Mouse (Mus musculus) forebrain, embryonic 15.5 days (tissue): Measurements from ENCODE around the gene Hist1h2bp. TPM values are rescaled to one million over a fixed set of nuclear protein-coding genes. Genes with fewer than 3 reads are reported as not detected.
"Not testable (repeated sequence)": the region's sequence is repeated elsewhere in the genome, so short reads cannot be mapped to it uniquely, and the experiment has no call there.

Experiments
- ATAC-seq: fragments of 200-750 bp; cut with Nextera tagmentation; replicated peaks from 2 replicates; pipeline ENCODE4 v1.8.0; 2017; ENCODE audit warnings: mild to moderate bottlenecking, moderate TSS enrichment, moderate library complexity
- H3K27ac ChIP-seq: fragments of 300-500 bp; sonication (generic); replicated peaks from 2 replicates; pipeline ENCODE4 v1.5.1; 2015; ENCODE audit warnings: mild to moderate bottlenecking, inconsistent platforms
- H3K27me3 ChIP-seq: fragments of 300-500 bp; sonication (generic); 2 replicates; pipeline ENCODE4 v1.6.1; 2015; ENCODE audit warnings: inconsistent platforms
- H3K36me3 ChIP-seq: fragments of 300-500 bp; sonication (generic); 2 replicates; pipeline ENCODE4 v1.6.1; 2015; ENCODE audit warnings: mild to moderate bottlenecking, inconsistent platforms
- H3K4me1 ChIP-seq: fragments of 300-500 bp; sonication (generic); 2 replicates; pipeline ENCODE4 v1.6.1; 2015; ENCODE audit warnings: inconsistent platforms
- H3K4me2 ChIP-seq: fragments of 300-500 bp; sonication (generic); replicated peaks from 2 replicates; pipeline ENCODE4 v1.6.1; 2015; ENCODE audit warnings: mild to moderate bottlenecking, inconsistent platforms
- H3K4me3 ChIP-seq: fragments of 300-500 bp; sonication (generic); 2 replicates; pipeline ENCODE4 v1.5.1; 2015; ENCODE audit warnings: mild to moderate bottlenecking, inconsistent platforms
- H3K9ac ChIP-seq: fragments of 300-500 bp; sonication (generic); replicated peaks from 2 replicates; pipeline ENCODE4 v1.6.1; 2015; ENCODE audit warnings: mild to moderate bottlenecking, inconsistent platforms
- H3K9me3 ChIP-seq: fragments of 300-500 bp; sonication (generic); 2 replicates; pipeline ENCODE4 v1.6.1; 2016; ENCODE audit warnings: inconsistent platforms
- WGBS: fragments of 180-500 bp; shearing (Covaris S2); methylation state at CpG from one replicate; pipeline ENCODE4 v1.1.7; 2015; ENCODE audit warnings: mixed read lengths; 5-methylcytosine and 5-hydroxymethylcytosine counted together
- polyA plus RNA-seq: library from polyadenylated mRNA; unstranded; fragments of >200 nt; fragmentation: Nextera tagmentation; extraction: Ambion mirVana; gene quantifications from 2 replicates; pipeline ENCODE4 v1.2.1, GENCODE M21; 2015

Gene Hist1h2bp
- polyA plus RNA-seq, 1 experiment from 2014 or later = 0.67 TPM

DNA sequence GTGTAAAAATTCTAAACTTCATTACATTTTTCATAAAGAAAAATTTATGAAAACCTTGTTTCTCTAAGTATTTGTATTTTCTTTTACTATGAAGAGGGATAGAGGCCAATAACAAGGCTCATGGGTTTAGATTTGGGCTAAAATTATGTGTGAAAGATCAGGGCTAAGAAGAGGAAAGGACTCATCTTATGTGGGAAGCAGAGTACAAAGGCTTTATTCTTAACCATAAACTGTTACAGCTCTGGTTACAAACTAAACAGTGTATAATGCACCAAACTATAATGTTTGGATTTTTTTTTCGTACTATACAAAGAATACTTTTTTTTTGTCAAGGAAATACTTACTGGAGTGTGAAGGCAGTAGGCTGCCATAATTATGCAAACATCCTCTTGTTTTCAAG, 31.6 kb upstream of the Hist1h2bp start:
- no peak overlapping the region for H3K27ac ChIP-seq
- WGBS = 47% methylated on average over 1 of the region's 1 CpGs
- no peaks in the 10 kb centered on the region for H3K9me3 ChIP-seq
- H3K4me3 ChIP-seq = no peak overlapping the region
- peaks cover 28% of the 10 kb centered on the region for H3K4me1 ChIP-seq
- no peaks in the 10 kb centered on the region for H3K27me3 ChIP-seq
- no peak overlapping the region for H3K9ac ChIP-seq
- H3K4me2 ChIP-seq = no peak overlapping the region
- no peaks in the 10 kb centered on the region for H3K36me3 ChIP-seq
- no peak for ATAC-seq

DNA sequence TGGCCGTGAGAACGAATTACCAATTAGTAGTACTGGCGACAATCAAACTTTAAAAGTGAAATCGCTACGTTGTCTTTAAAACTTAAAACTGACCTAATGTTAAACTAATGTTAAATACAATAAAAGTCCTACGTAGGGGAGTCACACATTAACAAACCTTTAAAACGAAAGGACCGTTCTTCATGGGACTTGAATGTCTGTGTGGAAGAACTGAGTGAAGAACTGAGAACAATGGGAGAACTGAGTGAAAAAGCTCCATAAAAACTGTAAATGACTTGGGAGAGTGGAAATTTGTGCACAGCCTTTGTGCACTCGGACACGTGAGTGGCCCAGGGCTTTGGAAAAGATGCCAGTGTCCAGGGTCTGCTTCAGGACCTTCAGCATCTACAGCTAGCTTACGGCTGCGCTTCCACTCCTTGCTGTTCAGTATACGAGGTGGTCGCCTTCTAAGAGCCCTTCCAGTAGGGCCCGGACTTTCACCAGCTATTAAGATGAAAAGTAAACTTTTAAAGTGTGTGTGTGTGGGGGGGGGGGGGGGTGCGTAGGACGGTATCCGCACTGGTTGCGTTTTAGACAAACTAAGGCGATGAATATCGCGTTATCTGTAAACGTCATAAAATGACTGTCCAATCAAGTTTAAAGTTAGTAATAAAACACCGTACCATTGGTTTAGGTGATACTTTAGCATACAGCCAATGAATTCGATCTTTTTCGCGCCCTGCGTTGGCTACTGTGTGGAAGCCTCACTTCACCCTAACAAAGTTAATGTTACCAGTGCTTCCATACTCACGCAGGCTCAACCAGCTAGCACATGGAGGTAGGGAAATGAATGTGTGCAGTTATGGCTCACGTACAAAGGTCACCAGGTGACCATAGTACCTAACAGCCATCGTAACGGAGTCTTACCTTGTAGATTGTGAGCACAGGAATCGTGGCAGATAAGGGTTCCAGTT, 8.2 kb upstream of the Hist1h2bp start:
- H3K27ac ChIP-seq = peak overlapping the region; percentile 89
- H3K4me2 ChIP-seq = peak overlapping the region; percentile 84
- H3K4me1 ChIP-seq = peaks cover 39% of the 10 kb centered on the region
- H3K9ac ChIP-seq = peak overlapping the region; percentile 60
- no peaks in the 10 kb centered on the region for H3K27me3 ChIP-seq
- 3% methylated on average over 33 of the region's 33 CpGs for WGBS
- peak; percentile 95 for ATAC-seq
- peak overlapping the region; percentile 50 for H3K4me3 ChIP-seq
- H3K9me3 ChIP-seq = no peaks in the 10 kb centered on the region
- no peaks in the 10 kb centered on the region for H3K36me3 ChIP-seq

DNA sequence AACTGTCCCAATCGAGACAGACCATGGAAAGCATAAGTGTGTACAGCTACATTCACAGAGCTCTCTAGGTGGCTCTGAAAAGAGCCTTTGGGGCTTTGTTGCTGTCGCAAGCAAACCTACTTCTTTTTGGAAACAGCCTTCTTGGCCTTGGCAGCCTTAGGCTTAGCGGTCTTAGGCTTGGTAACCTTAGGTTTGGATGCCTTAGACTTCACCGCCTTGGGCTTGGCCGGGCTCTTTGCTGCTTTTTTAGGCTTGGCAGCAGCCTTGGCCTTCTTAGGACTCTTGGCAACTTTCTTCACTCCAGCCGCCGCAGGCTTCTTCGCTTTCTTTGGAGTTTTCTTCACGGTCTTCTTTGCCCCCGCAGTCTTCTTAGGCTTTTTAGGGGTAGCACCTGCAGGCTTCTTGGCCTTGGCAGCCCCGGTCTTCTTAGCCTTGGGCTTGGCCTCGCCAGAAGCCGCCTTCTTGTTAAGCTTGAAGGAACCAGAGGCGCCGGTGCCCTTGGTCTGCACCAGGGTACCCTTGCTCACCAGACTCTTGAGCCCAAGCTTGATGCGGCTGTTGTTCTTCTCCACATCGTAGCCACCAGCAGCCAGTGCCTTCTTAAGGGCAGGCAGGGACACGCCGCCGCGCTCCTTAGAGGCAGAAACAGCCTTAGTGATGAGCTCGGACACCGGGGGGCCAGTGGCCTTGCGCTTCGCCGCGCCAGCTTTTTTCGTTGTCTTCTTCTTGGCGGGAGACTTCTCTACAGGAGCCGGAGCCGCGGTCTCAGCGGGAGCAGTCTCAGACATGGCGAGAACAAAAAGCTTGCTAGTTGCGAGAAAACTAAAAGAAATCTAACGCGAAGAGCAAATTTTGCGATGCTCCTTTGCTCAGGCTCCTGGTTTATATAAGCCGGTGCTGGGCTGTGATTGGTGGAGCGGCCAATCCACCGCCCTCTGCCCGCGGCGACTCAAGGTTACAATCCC, 7.2 kb upstream of the Hist1h2bp start, which contains the start of gene Hist1h1b:
Hist1h1b (minus strand) TSS at position 859 of the 965 bp plus-strand sequence.
- peak; percentile 6 for ATAC-seq
- Histone ChIP-seq H3K9me3 (no peaks in the 10 kb centered on the region), H3K9ac (peak within 1 kb of the TSS; percentile 60), H3K27me3 (no peaks in the 10 kb centered on the region), H3K36me3 (no peaks in the 10 kb centered on the region), H3K4me3 (peak within 1 kb of the TSS; percentile 50), H3K4me2 (peak within 1 kb of the TSS; percentile 84), H3K27ac (peak within 1 kb of the TSS; percentile 89), H3K4me1 (peaks cover 44% of the 10 kb centered on the region)
- under 1% methylated on average over 44 of the region's 44 CpGs for WGBS

DNA sequence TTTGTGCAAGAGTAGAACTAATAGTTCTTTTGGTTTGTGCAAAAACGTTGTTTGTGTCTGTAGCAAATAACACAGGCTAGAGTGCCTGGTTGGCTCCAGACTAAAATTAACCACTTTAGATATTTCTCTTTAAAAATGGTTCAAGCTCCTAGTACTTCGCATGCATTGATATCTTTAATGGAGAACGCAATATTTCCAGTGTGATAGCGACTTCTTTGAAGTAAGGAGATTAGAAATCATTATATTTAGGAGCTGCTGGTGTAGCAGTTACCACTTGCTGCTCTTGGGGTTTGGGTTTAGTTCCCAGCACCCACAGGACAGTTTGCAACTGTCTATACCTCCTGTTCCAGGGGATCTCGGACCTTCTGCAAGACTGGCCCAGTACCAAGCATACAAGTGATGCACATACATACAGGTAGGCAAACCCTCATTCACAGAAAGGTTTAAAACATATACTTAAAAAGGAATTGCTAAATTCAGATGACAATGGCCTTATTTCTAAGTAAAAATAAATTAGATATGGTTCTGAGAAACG, 6.2 kb upstream of the Hist1h2bp start:
- peak overlapping the region; percentile 89 for H3K27ac ChIP-seq
- no peak for ATAC-seq
- H3K9ac ChIP-seq = no peak overlapping the region
- WGBS = 39% methylated on average over 6 of the region's 6 CpGs
- peaks cover 51% of the 10 kb centered on the region for H3K4me1 ChIP-seq
- no peaks in the 10 kb centered on the region for H3K9me3 ChIP-seq
- H3K4me3 ChIP-seq = peak overlapping the region; percentile 50; the same call in 1 of the 2 replicates
- no peaks in the 10 kb centered on the region for H3K27me3 ChIP-seq
- peak overlapping the region; percentile 84 for H3K4me2 ChIP-seq
- no peaks in the 10 kb centered on the region for H3K36me3 ChIP-seq

DNA sequence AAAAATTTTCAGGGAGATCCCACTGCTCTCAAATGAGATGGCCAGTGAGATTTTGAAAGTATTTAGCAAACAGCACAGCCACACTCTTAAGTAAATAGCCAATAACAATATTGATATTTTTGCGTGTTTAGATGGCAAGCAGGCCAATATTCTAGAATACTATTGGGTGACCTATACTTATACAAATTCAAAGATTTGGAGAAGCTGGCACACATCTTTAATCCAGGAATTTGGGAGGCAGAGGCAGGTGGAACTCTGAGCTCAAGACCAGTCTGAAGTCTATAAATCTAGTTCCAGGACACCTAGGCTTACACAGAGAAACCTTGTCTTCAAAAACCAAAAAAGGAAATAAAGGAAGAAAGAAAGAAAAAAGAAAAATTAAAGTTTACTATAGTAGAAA, 5.6 kb upstream of the Hist1h2bp start:
- no peak overlapping the region for H3K9ac ChIP-seq
- no peaks in the 10 kb centered on the region for H3K27me3 ChIP-seq
- ATAC-seq = no peak
- 95% methylated on average over 1 of the region's 1 CpGs for WGBS
- no peaks in the 10 kb centered on the region for H3K36me3 ChIP-seq
- H3K4me2 ChIP-seq = no peak overlapping the region
- peaks cover 56% of the 10 kb centered on the region for H3K4me1 ChIP-seq
- no peak overlapping the region for H3K27ac ChIP-seq
- no peaks in the 10 kb centered on the region for H3K9me3 ChIP-seq
- no peak overlapping the region for H3K4me3 ChIP-seq

DNA sequence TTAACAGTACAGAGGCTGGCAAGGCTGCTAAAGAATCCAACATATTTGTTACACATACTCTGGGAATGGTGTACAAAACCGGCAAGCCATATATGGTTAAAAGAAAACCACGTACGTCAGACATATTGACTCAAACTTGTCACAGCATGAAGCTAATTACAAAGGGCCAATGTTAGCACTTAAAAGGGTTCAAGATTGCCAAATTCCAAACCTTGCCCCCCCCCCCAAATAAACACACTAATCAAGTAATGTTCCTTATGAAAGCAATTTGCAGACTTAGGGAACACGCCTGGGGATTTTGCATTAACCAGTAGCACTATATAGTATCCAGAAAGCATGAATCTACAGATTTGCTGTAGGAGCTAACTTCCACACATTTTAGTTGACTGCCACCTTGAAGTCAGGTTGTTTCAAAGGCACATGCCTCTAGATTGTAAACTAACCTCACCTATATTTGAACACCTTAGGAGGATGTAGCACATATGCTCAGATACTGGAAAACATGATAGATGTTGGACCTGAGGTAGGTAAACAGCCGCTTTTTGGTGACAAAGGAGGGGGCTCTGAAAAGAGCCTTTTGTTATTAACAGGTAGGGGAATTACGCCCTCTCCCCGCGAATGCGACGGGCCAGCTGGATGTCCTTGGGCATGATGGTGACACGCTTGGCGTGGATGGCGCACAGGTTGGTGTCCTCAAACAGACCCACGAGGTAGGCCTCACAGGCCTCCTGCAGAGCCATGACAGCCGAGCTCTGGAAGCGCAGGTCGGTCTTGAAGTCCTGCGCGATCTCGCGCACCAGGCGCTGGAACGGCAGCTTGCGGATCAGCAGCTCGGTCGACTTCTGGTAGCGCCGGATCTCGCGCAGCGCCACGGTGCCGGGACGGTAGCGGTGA, 4.7 kb upstream of the Hist1h2bp start:
- H3K27me3 ChIP-seq, H3K36me3 ChIP-seq, H3K9me3 ChIP-seq, ATAC-seq: not testable (repeated sequence)
- Histone ChIP-seq H3K27ac (peak overlapping the region; percentile 88), H3K9ac (peak overlapping the region; percentile 67), H3K4me1 (peaks cover 57% of the 10 kb centered on the region), H3K4me3 (peak overlapping the region; percentile 46), H3K4me2 (peak overlapping the region; percentile 77)
- under 1% methylated on average over 23 of the region's 35 CpGs for WGBS

DNA sequence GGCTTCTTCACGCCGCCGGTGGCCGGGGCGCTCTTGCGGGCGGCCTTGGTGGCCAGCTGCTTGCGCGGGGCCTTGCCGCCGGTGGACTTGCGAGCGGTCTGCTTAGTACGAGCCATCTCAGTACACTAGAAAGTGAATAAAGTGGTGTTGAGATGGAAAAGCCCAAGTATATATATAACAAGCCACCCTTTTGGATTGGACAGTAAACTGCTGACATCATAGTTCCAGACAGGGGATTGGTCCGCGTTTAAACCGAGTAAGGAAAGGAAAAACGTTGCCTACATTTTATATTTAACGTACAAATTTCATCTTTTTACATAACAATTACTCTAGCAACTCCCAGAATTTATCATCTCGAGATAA, 4.0 kb upstream of the Hist1h2bp start, which contains the start of gene Hist1h3i:
Hist1h3i (minus strand) TSS at position 116 of the 363 bp plus-strand sequence.
- no peaks in the 10 kb centered on the region for H3K27me3 ChIP-seq
- 0% methylated on average over 17 of the region's 20 CpGs for WGBS
- peak within 1 kb of the TSS; percentile 46 for H3K4me3 ChIP-seq
- ATAC-seq = peak; percentile 79
- H3K27ac ChIP-seq = peak within 1 kb of the TSS; percentile 88
- H3K36me3 ChIP-seq = no peaks in the 10 kb centered on the region
- H3K9ac ChIP-seq = peak within 1 kb of the TSS; percentile 67
- no peaks in the 10 kb centered on the region for H3K9me3 ChIP-seq
- H3K4me1 ChIP-seq = peaks cover 59% of the 10 kb centered on the region
- peak within 1 kb of the TSS; percentile 77 for H3K4me2 ChIP-seq

DNA sequence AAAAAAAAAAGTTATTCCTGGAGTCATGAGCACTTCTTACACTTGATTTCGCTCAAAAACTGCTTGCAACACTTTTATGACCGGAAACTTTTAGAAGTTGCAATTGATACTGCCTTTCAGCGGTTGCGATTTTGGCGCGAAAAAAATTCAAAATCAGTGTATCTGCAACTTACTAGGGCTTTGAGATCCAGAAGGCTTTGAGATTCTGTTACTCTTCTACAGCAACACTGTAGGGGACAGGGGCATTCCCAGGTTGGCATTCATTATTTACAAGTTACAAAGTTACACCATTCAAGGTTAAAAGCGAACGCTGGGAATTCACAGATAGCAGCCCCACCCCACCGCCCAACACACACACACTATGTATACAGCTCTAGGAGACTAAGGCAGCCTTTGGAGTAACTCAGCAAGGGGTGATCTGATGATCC, 3.5 kb upstream of the Hist1h2bp start:
- Histone ChIP-seq H3K9ac (peak overlapping the region; percentile 26; the same call in 1 of the 2 replicates), H3K27ac (peak overlapping the region; percentile 88), H3K9me3 (no peaks in the 10 kb centered on the region), H3K27me3 (no peaks in the 10 kb centered on the region), H3K4me3 (peak overlapping the region; percentile 46), H3K4me2 (peak overlapping the region; percentile 77), H3K4me1 (peaks cover 59% of the 10 kb centered on the region), H3K36me3 (no peaks in the 10 kb centered on the region)
- no peak for ATAC-seq
- under 1% methylated on average over 9 of the region's 9 CpGs for WGBS

DNA sequence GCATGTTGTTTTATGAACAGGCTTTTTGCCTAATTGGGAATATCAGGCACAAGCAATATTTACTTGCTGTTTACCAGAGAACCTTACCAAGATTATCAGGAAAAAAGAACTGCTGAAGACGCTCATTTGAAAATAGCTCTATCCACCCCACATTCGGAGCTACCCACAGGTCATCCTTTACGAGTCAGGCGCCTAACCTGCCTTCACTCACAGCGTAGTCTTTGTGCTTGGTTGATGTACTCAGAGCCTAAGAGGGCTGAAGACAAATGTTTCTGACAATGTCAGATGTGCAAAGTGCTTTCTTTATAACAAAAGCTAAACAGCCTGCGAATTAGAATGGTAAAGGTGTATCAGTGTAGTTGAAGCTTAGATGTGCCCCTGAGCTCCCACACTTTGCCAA, 3.0 kb upstream of the Hist1h2bp start:
- H3K9ac ChIP-seq = peak overlapping the region; percentile 26; the same call in 1 of the 2 replicates

DNA sequence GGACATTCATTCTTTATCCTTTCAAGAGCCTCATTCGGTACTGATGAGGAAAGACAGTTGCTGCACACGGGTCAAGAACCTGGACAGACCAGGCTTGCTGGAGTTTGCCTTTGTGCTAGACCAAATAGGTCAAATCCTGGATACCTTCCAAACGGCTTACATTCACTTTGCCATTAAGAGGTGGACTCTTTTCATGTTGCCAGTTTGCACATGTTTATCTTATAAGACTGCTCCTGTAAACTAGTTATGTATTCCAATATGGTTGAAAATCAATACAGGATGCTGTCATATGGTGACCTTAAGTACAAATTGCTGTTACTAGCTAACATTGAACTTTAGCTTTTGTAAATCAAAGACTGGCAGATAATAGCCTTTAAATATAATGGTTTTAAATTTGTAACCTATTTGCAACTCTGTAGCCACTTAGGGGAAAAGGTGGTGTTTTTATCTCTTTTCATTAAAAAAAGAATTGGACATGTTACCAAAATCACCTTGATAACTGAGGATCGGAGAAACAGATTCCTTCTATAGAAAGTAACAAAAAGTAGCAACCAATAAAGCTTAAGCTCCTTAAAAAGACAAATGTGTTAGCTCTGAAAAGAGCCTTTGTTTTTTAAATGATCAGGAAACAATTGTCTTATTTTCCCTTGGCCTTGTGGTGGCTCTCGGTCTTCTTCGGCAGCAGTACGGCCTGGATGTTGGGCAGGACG, 917 bp upstream of the Hist1h2bp start:
- peak overlapping the region; percentile 49 for H3K9ac ChIP-seq
- H3K4me1 ChIP-seq = peaks cover 43% of the 10 kb centered on the region
- 2% methylated on average over 8 of the region's 8 CpGs for WGBS
- H3K27me3 ChIP-seq = no peaks in the 10 kb centered on the region
- H3K27ac ChIP-seq = peak overlapping the region; percentile 87
- no peaks in the 10 kb centered on the region for H3K36me3 ChIP-seq
- no peaks in the 10 kb centered on the region for H3K9me3 ChIP-seq
- peak overlapping the region; percentile 42 for H3K4me3 ChIP-seq
- ATAC-seq = no peak
- peak overlapping the region; percentile 57 for H3K4me2 ChIP-seq

More for the DNA sequence above, 3.0 kb upstream of the Hist1h2bp start:
- H3K4me3 ChIP-seq = no peak overlapping the region
- no peaks in the 10 kb centered on the region for H3K27me3 ChIP-seq
- ATAC-seq = no peak
- H3K4me2 ChIP-seq = peak overlapping the region; percentile 77
- no peaks in the 10 kb centered on the region for H3K36me3 ChIP-seq
- H3K27ac ChIP-seq = peak overlapping the region; percentile 88
- H3K9me3 ChIP-seq = no peaks in the 10 kb centered on the region
- 19% methylated on average over 6 of the region's 6 CpGs for WGBS
- H3K4me1 ChIP-seq = peaks cover 57% of the 10 kb centered on the region
